Mouse (Mus musculus): ENCODE measurements around the gene Srf. TPM values are rescaled to one million over a fixed set of nuclear protein-coding genes. Genes with fewer than 3 reads are reported as not detected.

Srf gene
- polyA plus RNA-seq, 1 experiment from 2014 or later, result 6.6 TPM

DNA sequence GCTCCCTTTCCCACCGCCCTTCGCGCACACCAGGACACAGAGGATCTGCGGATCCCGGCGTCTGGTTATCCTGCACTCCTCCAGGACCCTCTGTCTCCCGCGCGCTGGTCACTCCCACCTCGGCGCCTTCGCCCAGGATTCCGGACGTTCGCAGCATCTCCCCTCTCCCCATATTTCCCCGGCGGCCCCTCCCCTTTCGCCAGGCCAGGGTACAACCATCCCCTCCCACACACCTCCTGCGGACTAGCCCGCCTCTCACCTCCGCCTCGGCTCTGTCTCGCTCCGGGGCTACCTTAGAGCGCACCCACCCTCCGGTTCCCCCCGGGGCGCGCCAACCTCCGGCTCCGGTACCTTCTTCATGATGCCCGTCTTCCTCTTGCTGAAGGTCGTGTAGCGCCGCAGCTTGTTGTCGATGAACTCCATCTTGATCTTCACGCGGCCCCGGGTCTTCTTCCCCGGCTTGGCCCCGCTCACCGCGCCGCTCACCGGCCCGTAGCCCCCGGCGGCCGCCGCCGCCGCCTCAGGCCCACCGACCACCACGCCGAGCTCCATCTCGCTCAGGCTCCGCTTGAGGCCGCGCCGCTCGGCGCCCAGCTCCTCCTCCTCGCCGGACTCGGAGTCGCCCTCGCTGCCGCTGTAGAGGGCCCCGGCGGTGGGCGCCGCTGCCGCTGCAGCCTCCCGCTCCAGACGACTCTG lies 850 bp downstream of the Srf start:
- Histone ChIP-seq H3K9me3 (no peaks in the 10 kb centered on the region), H3K36me3 (peaks cover 17% of the 10 kb centered on the region), H3K9ac (replicated peaks) (peak overlapping the region; percentile 98), H3K27ac (replicated peaks) (peak overlapping the region; percentile 92), H3K4me1 (peaks cover 34% of the 10 kb centered on the region), H3K4me2 (replicated peaks) (peak overlapping the region; percentile 91), H3K4me3 (peak overlapping the region; percentile 99), H3K27me3 (no peaks in the 10 kb centered on the region)
- peak; percentile 1; the same call in 1 of the 2 replicates for ATAC-seq (ENCODE audit: low FRiP score, low read depth)
- WGBS, result under 1% methylated on average over 75 of the region's 75 CpGs

- Histone ChIP-seq H3K4me1 (peaks cover 34% of the 10 kb centered on the region), H3K27ac (replicated peaks) (peak overlapping the region; percentile 92), H3K36me3 (peaks cover 20% of the 10 kb centered on the region), H3K4me2 (replicated peaks) (peak overlapping the region; percentile 91), H3K4me3 (peak overlapping the region; percentile 99), H3K9ac (replicated peaks) (peak overlapping the region; percentile 98), H3K27me3 (no peaks in the 10 kb centered on the region), H3K9me3 (no peaks in the 10 kb centered on the region)
- 0% methylated on average over 11 of the region's 11 CpGs for WGBS
- no peak for ATAC-seq (ENCODE audit: low FRiP score, low read depth)
These were observed 1.4 kb downstream of the Srf start for GRCm38 (mm10) chr17:46554646-46554976.

DNA sequence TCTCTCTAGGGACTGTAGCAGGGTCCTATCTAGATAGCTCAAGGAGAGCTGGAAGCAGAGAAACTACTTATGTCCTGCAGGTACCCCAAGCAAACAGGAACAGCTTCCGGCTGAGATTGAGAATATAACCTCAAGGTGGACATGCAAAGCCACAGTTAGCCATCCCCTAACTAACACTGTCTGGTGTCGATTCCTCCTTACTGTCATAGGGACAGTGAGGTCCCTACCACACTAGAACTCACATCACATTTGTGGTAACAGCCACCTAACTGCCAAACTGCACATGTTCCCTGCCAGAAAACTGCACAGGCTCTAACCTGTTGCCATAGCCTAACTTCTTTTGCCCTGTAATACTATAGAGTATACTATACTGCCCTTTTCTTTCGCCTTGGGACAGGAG lies 2.0 kb downstream of the Srf start:
- no peak overlapping the region for H3K27ac ChIP-seq (replicated peaks)
- ATAC-seq (ENCODE audit: low FRiP score, low read depth), result no peak
- H3K27me3 ChIP-seq, result no peaks in the 10 kb centered on the region

GRCm38 (mm10) chr17:46553469-46553868 lies 2.5 kb downstream of the Srf start:
- Histone ChIP-seq H3K4me2 (replicated peaks) (peak overlapping the region; percentile 91), H3K27ac (replicated peaks) (peak overlapping the region; percentile 77), H3K4me3 (peak overlapping the region; percentile 99), H3K9me3 (no peaks in the 10 kb centered on the region), H3K36me3 (peaks cover 30% of the 10 kb centered on the region), H3K4me1 (peaks cover 35% of the 10 kb centered on the region), H3K27me3 (no peaks in the 10 kb centered on the region), H3K9ac (replicated peaks) (peak overlapping the region; percentile 57)
- WGBS, result 50% methylated on average over 11 of the region's 11 CpGs
- ATAC-seq (ENCODE audit: low FRiP score, low read depth), result no peak

More for the DNA sequence above, 2.0 kb downstream of the Srf start:
- H3K9ac ChIP-seq (replicated peaks), result peak overlapping the region; percentile 98
- H3K4me1 ChIP-seq, result peaks cover 34% of the 10 kb centered on the region
- peaks cover 26% of the 10 kb centered on the region for H3K36me3 ChIP-seq
- peak overlapping the region; percentile 91 for H3K4me2 ChIP-seq (replicated peaks)
- WGBS, result 76% methylated on average over 3 of the region's 3 CpGs
- H3K9me3 ChIP-seq, result no peaks in the 10 kb centered on the region
- H3K4me3 ChIP-seq, result peak overlapping the region; percentile 99

- Histone ChIP-seq H3K27ac (replicated peaks) (peak overlapping the region; percentile 77), H3K36me3 (peaks cover 34% of the 10 kb centered on the region), H3K4me1 (peaks cover 40% of the 10 kb centered on the region), H3K4me3 (peak overlapping the region; percentile 99), H3K27me3 (peaks cover 2% of the 10 kb centered on the region), H3K4me2 (replicated peaks) (peak overlapping the region; percentile 91), H3K9ac (replicated peaks) (peak overlapping the region; percentile 57), H3K9me3 (no peaks in the 10 kb centered on the region)
- WGBS, result 1% methylated on average over 24 of the region's 24 CpGs
- peak; percentile 72 for ATAC-seq (ENCODE audit: low FRiP score, low read depth)
These were observed 3.0 kb downstream of the Srf start for GRCm38 (mm10) chr17:46552841-46553423.

DNA sequence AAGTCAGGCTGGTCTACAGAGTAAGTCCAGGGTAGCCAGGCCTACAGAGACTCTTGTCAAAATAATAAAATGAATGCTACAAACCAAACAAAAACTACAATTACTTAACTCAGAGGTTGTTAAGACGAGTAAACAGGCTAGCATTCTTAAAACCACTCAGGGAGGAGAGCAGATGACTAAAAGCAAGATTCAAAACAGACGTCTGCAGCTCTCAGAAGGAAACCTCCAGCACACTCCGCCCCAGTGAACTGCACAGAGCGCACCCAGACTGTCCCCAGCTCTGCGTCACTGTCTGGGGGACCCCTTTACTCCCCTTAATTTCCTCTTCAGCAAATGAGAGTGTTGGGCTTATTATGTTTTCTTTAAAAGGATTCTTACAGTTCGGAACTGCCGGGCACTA lies 3.8 kb downstream of the Srf start:
- Histone ChIP-seq H3K9me3 (no peaks in the 10 kb centered on the region), H3K36me3 (peaks cover 37% of the 10 kb centered on the region), H3K4me1 (peaks cover 44% of the 10 kb centered on the region), H3K27ac (replicated peaks) (peak overlapping the region; percentile 56), H3K4me3 (no peak overlapping the region), H3K4me2 (replicated peaks) (no peak overlapping the region), H3K9ac (replicated peaks) (peak overlapping the region; percentile 8; the same call in 1 of the 2 replicates), H3K27me3 (peaks cover 10% of the 10 kb centered on the region)
- 85% methylated on average over 7 of the region's 7 CpGs for WGBS
- no peak for ATAC-seq (ENCODE audit: low FRiP score, low read depth)

DNA sequence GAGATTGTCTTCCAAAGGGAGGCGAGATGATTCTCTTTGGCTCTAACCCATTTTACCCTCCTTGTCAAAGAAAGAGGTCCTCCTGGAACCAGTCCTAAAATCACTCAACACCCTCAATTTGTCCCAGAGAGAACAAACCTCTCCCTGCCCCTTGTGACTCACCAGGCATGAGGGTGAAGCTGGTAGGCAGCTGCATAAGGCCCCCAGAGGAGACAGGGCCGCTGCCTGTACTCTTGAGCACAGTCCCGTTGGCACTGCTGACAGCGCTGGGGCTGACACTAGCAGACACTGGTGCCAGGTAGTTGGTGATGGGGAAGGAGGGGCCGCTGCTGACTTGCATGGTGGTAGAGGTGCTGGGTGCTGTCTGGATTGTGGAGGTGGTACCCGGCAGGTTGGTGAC lies 4.6 kb downstream of the Srf start:
- peaks cover 46% of the 10 kb centered on the region for H3K4me1 ChIP-seq
- no peaks in the 10 kb centered on the region for H3K9me3 ChIP-seq
- ATAC-seq (ENCODE audit: low FRiP score, low read depth), result no peak
- H3K9ac ChIP-seq (replicated peaks), result no peak overlapping the region
- H3K27me3 ChIP-seq, result peaks cover 16% of the 10 kb centered on the region
- H3K4me3 ChIP-seq, result no peak overlapping the region
- no peak overlapping the region for H3K4me2 ChIP-seq (replicated peaks)
- H3K27ac ChIP-seq (replicated peaks), result no peak overlapping the region
- H3K36me3 ChIP-seq, result peaks cover 37% of the 10 kb centered on the region
- 96% methylated on average over 6 of the region's 6 CpGs for WGBS

DNA sequence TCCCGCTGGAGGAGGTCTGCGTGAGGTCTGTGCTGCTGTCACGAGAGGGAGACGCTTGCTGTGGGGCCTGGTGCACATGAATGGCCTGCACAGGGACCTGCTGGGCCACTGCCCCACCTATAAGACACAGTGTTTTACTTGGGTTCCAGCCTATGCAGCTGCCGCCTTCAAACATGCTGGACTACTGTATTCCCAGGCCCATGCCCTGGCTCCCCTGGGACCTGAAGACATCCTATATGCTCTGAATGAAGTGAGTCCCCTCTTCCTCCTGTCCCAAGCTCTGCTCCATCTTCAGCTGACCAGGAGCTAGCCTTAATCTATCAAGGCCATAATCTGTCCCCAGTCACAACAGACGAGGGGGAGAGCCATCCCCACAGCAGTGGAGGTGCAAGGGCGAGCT lies 5.1 kb downstream of the Srf start:
- Histone ChIP-seq H3K9ac (replicated peaks) (no peak overlapping the region), H3K9me3 (no peaks in the 10 kb centered on the region), H3K36me3 (peaks cover 37% of the 10 kb centered on the region), H3K4me3 (no peak overlapping the region), H3K27me3 (peaks cover 16% of the 10 kb centered on the region), H3K4me2 (replicated peaks) (no peak overlapping the region), H3K4me1 (peaks cover 48% of the 10 kb centered on the region), H3K27ac (replicated peaks) (no peak overlapping the region)
- ATAC-seq (ENCODE audit: low FRiP score, low read depth), result no peak
- WGBS, result 86% methylated on average over 7 of the region's 7 CpGs

GRCm38 (mm10) chr17:46549642-46550041 lies 6.3 kb downstream of the Srf start:
- ATAC-seq (ENCODE audit: low FRiP score, low read depth), result no peak
- no peak overlapping the region for H3K4me3 ChIP-seq
- H3K27me3 ChIP-seq, result peaks cover 21% of the 10 kb centered on the region
- H3K4me1 ChIP-seq, result peaks cover 51% of the 10 kb centered on the region
- H3K36me3 ChIP-seq, result peaks cover 37% of the 10 kb centered on the region
- WGBS, result 91% methylated on average over 9 of the region's 9 CpGs
- H3K9ac ChIP-seq (replicated peaks), result no peak overlapping the region
- H3K4me2 ChIP-seq (replicated peaks), result no peak overlapping the region
- no peak overlapping the region for H3K27ac ChIP-seq (replicated peaks)
- no peaks in the 10 kb centered on the region for H3K9me3 ChIP-seq

DNA sequence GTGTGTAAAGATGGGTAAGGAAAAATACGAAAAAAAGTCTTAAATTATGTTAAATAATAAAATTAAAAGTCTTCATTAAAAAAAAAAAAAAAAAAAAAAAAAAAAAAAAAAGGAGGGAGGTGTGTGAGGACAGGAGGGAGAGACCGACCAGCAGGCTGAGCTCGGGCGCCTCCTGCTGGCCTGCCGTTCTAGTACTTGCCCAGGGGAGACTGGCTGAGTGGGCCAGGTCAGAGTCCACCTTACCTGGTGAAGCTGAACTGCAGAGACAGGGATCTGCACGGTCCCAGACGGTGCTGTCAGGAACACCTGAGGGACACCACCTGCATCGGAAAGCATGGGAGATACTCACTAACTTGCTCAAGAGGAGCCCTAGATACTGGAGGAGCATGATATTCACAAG lies 6.8 kb downstream of the Srf start:
- Histone ChIP-seq H3K4me1 (peaks cover 46% of the 10 kb centered on the region), H3K4me2 (replicated peaks) (no peak overlapping the region), H3K36me3 (peaks cover 37% of the 10 kb centered on the region), H3K27me3 (peaks cover 21% of the 10 kb centered on the region), H3K9me3 (no peaks in the 10 kb centered on the region), H3K4me3 (no peak overlapping the region), H3K27ac (replicated peaks) (no peak overlapping the region), H3K9ac (replicated peaks) (no peak overlapping the region)
- WGBS, result 22% methylated on average over 8 of the region's 8 CpGs
- ATAC-seq (ENCODE audit: low FRiP score, low read depth), result no peak

GRCm38 (mm10) chr17:46548741-46549140 lies 7.2 kb downstream of the Srf start:
- Histone ChIP-seq H3K27ac (replicated peaks) (no peak overlapping the region), H3K4me3 (no peak overlapping the region), H3K4me2 (replicated peaks) (no peak overlapping the region), H3K9me3 (no peaks in the 10 kb centered on the region), H3K9ac (replicated peaks) (no peak overlapping the region), H3K4me1 (peaks cover 42% of the 10 kb centered on the region), H3K36me3 (peaks cover 37% of the 10 kb centered on the region), H3K27me3 (peaks cover 21% of the 10 kb centered on the region)
- WGBS, result 60% methylated on average over 11 of the region's 11 CpGs
- ATAC-seq (ENCODE audit: low FRiP score, low read depth), result no peak

DNA sequence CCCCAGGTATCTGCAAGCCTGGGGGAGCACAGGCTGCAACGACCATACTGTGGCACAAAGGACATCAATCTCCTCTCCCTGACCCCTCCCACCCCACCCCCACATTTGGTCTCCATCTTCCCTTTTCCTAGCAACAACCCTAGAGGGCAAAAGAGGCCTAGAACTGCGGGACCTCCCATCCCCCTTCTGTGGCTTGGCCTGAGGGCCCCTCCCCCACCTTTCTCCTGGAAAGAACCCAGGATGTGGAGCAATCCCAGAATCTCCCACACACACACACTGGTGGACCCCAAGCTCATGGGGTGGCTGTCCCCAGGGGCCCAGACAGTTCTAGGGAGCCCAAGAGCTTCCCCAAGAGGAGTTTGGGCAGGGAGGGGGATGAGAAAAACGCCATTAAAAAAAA lies 8.1 kb downstream of the Srf start:
- H3K9me3 ChIP-seq, result no peaks in the 10 kb centered on the region
- no peak overlapping the region for H3K4me2 ChIP-seq (replicated peaks)
- H3K27ac ChIP-seq (replicated peaks), result no peak overlapping the region
- peaks cover 21% of the 10 kb centered on the region for H3K27me3 ChIP-seq
- ATAC-seq (ENCODE audit: low FRiP score, low read depth), result no peak
- H3K9ac ChIP-seq (replicated peaks), result no peak overlapping the region
- peaks cover 34% of the 10 kb centered on the region for H3K4me1 ChIP-seq
- WGBS, result 13% methylated on average over 3 of the region's 3 CpGs
- no peak overlapping the region for H3K4me3 ChIP-seq
- peaks cover 37% of the 10 kb centered on the region for H3K36me3 ChIP-seq
